Mouse (Mus musculus) adrenal gland, postnatal 25 days (tissue): ENCODE data around the gene Akap8l. TPM values are rescaled to one million over a fixed set of nuclear protein-coding genes. Genes with fewer than 3 reads are reported as not detected.

Experiments used
- microRNA-seq, 2 experiments: library from miRNA; unstranded; fragments of <30 nt; microRNA quantifications; one replicate each; pipeline ENCODE4 v1.2.0; 2021
- total RNA-seq: library from RNA; stranded (reverse); gene quantifications from 2 replicates; pipeline ENCODE4 v1.2.3, GENCODE M21; 2021

Akap8l gene
- total RNA-seq, 1 experiment from 2014 or later = 192 TPM

Small RNA genes lying within 50 kb of the gene (microRNA-seq; reads per million reads assigned to microRNA genes)
- 0 reads per million in 2 experiments for gene Gm22201

Other genes starting within 250 kb of the Akap8l start
- 11.3 and 11.8 TPM in 2 replicates for gene Notch3, start 183.8 kb downstream of the Akap8l start, total RNA-seq
- gene Ephx3, start 161.1 kb downstream of the Akap8l start, total RNA-seq = not detected in 2 replicates
- gene Brd4, start 65.9 kb downstream of the Akap8l start, total RNA-seq = 122 and 143 TPM in 2 replicates
- 85.2 and 89.0 TPM in 2 replicates for gene Akap8, start 29.4 kb downstream of the Akap8l start, total RNA-seq
- 55.4 and 58.3 TPM in 2 replicates for gene Wiz, start 38.8 kb upstream of the Akap8l start, total RNA-seq
- gene Rasal3, start 53.0 kb upstream of the Akap8l start, total RNA-seq = 0.57 and 1.2 TPM in 2 replicates
- gene Pglyrp2, start 73.6 kb upstream of the Akap8l start, total RNA-seq = 0.12 and 0.57 TPM in 2 replicates
- gene Cyp4f39, start 102.1 kb upstream of the Akap8l start, total RNA-seq = not detected in 2 replicates
- gene Cyp4f17, start 155.4 kb upstream of the Akap8l start, total RNA-seq = 8.3 and 9.4 TPM in 2 replicates
- 10.0 and 16.1 TPM in 2 replicates for gene Cyp4f16, start 186.0 kb upstream of the Akap8l start, total RNA-seq